Comparison of ENCODE assay signal across 24 mouse cellular contexts in the genomic region with DNA sequence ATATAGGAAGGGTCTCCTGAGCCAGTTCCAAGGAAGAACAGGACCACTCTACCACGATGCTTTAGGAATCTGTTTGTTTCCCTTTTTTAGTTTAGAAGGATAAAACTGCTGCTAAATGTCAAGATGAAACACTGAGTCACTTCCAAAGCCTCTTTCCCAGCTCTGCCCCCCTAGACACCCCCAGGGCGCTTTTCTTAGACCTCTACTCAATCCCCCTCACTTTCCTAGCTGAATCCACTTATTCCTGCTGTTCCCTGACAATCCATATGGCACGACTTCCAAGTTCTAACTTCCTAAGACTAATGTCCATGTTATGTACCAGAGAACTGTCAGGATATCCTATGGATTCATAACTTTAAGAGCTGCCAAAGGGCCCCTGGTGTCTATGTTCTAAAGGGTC. TPM values are rescaled to one million over a fixed set of nuclear protein-coding genes. Genes with fewer than 3 reads are reported as not detected.
"Had no signal": no experiment of that assay in that cellular context is flagged by ENCODE, and none has a peak within 500 bp of the region (broad histone marks: within the 10 kb centered on the region; RNA-seq: fewer than 3 reads in every experiment).

No protein-coding gene starts in this region.

- DNase-seq: lung, adult 18-20 months; lung, embryonic 14.5 days; lung, postnatal 10 days; lung, postnatal 4 days; midbrain, embryonic 14.5 days; right cerebral cortex, postnatal 14 days; thymus, adult 18-20 months; thymus, postnatal 14 days; thymus, postnatal 36 days had no signal

- ATAC-seq: midbrain, embryonic 16.5 days had no signal

RNA-seq across cellular contexts. Expression of gene Tmco5, which starts 40.1 kb away (rescaled TPM):
- total RNA-seq: megakaryocyte, adult 5-6 weeks; megakaryocyte-erythroid progenitor cell, adult 5-6 weeks had no signal
- polyA plus RNA-seq: liver, embryonic 16.5 days; lung, embryonic 14.5 days; lung, embryonic 16.5 days; midbrain, embryonic 10.5 days; midbrain, embryonic 12.5 days; midbrain, embryonic 14.5 days; midbrain, embryonic 16.5 days; myocyte; neural tube, embryonic 11.5 days; neural tube, embryonic 13.5 days; neural tube, embryonic 15.5 days; spleen, adult 2 months; stomach, embryonic 15.5 days; stomach, postnatal 0 days; thymus, postnatal 0 days had no signal
